Mouse (Mus musculus) E14TG2a.4 (cell line): ENCODE measurements around the gene Shc3.

Source experiments
- H3K27me3 ChIP-seq: 2 replicates; pipeline ENCODE4 v1.6.1; 2014; ENCODE audit warnings: low read length, control low read depth; ENCODE audit not compliant: insufficient read depth
- H3K36me3 ChIP-seq: 2 replicates; pipeline ENCODE4 v1.6.1; 2014; ENCODE audit warnings: low read length, control low read depth; ENCODE audit not compliant: insufficient read depth
- H3K4me1 ChIP-seq: replicated peaks from 2 replicates; pipeline ENCODE4 v1.6.1; 2014; ENCODE audit warnings: low read depth, low read length, control low read depth
- H3K4me3 ChIP-seq: replicated peaks from 2 replicates; pipeline ENCODE4 v1.5.1; 2014; ENCODE audit warnings: mild to moderate bottlenecking, low read length
- H3K9me3 ChIP-seq: 2 replicates; pipeline ENCODE4 v1.6.1; 2014; ENCODE audit warnings: low read length, control low read depth
- CTCF ChIP-seq: conservative IDR thresholded peaks from 2 replicates; pipeline ENCODE4 v1.5.1; 2014; ENCODE audit warnings: low read length
- NANOG ChIP-seq: IDR thresholded peaks from 2 replicates; pipeline ENCODE4 v1.6.1; 2014; ENCODE audit warnings: borderline replicate concordance, low read length, mixed read lengths
- POU5F1 ChIP-seq: IDR thresholded peaks from 2 replicates; pipeline ENCODE4 v1.6.1; 2014; ENCODE audit warnings: low read length, borderline replicate concordance

Gene Shc3

DNA sequence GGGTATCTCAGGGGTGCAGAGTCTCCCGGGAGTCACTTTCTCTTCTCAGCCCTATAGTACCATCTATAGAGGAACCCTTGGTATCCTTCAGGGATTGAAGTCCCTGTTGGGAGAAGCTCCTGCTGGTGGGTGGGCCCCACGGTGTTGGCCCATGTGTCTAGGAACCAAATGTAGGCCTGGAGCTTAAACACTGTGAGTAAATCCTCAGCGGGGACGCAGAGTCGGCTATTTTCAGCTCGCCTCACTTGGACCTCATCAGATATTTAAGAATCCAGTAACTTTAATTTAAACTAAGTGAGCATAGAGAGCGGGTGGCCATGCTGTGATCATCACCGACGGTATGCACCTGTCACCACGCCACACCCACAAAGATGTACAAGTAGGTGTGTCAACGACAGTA is 152.5 kb downstream of the Shc3 start:
- no peak for TF ChIP-seq POU5F1
- no peak for TF ChIP-seq NANOG
- Histone ChIP-seq H3K27me3 (peaks cover 25% of the 10 kb centered on the region), H3K4me3 (no peak overlapping the region), H3K9me3 (no peaks in the 10 kb centered on the region), H3K36me3 (no peaks in the 10 kb centered on the region), H3K4me1 (peaks cover 28% of the 10 kb centered on the region)

DNA sequence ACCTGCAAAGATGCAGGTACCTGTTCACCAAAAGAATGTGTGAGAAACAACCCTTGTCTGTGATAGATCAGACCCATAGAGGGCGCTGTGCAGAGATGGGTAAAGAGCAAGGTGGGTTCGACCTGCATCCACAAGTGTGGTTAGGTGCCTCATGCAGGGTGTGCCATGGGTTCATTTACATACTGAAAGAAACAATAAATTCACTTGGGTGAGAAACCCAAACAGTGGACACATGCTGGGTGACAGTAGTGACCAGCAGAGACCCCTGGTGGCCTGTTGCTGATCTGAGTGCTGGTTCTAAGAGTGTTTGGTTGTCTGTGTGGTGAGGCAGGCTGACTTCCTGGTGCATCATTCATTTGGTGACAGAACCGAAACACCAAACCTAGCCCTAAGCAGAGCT is 155.8 kb downstream of the Shc3 start:
- H3K9me3 ChIP-seq, result no peaks in the 10 kb centered on the region
- TF ChIP-seq POU5F1, result no peak
- TF ChIP-seq NANOG, result no peak
- peak; percentile 53 for TF ChIP-seq CTCF
- H3K4me1 ChIP-seq, result peaks cover 24% of the 10 kb centered on the region
- H3K27me3 ChIP-seq, result peaks cover 38% of the 10 kb centered on the region
- no peaks in the 10 kb centered on the region for H3K36me3 ChIP-seq
- H3K4me3 ChIP-seq, result no peak overlapping the region

DNA sequence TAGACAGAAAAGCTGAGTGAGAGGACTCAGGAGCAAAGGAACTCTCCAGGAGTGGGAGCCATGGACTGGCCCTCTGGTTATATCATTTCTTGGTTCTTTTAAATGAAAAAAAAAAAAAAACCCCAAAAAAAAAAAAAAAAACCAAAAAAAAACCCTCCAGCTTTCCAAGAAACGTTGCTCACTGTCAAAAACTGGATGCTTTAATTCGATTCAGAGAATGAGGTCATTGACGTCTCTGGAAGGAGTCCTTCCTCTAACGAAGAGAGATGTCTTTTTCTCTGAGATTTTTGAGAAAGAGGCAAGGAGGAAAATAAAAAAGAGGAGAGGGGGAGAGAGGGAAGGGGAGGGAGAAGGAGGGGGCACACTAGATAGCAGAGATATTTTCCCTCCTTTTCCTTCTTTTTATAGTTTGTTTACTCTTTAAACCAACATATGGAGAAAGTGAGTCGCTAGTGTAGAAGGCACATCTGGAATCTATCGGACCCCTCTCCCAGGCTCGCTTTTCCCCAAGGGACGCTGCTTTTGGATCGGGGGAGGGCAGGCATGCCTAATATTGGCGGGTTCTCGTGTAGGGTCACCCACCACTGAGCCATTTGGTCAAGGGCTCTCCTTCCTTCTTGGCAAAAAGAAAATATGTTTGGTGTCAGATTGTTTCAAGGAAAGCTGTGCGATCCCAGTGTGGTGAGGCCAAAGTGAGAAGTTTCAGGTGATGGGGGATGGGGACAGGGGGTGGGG is 157.4 kb downstream of the Shc3 start:
- no peaks in the 10 kb centered on the region for H3K36me3 ChIP-seq
- peaks cover 40% of the 10 kb centered on the region for H3K4me1 ChIP-seq
- no peak overlapping the region for H3K4me3 ChIP-seq
- H3K9me3 ChIP-seq, result no peaks in the 10 kb centered on the region
- peaks cover 54% of the 10 kb centered on the region for H3K27me3 ChIP-seq
- TF ChIP-seq POU5F1, result no peak
- TF ChIP-seq CTCF, result no peak
- no peak for TF ChIP-seq NANOG

DNA sequence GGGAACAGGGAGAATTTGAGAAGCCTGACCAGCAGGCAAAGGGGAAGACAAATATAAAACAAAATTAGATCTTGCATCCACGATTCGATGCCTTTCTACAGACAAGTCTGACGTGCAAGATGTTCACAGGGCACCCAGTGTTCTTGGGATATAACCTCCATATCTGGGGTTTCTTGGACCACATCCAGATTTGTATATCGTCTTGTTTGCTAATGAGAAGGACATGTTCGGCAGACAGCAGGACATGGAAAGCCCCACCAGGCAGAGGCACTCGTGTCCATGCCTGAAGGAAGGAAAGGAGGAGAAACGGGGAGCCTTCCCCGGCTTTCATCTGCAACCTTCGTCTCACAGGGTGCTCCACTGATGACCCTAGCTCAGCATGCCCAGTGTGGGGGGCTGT is 158.0 kb downstream of the Shc3 start:
- peaks cover 60% of the 10 kb centered on the region for H3K27me3 ChIP-seq
- H3K4me3 ChIP-seq, result no peak overlapping the region
- no peaks in the 10 kb centered on the region for H3K36me3 ChIP-seq
- TF ChIP-seq CTCF, result no peak
- no peak for TF ChIP-seq NANOG
- TF ChIP-seq POU5F1, result no peak
- no peaks in the 10 kb centered on the region for H3K9me3 ChIP-seq
- peaks cover 43% of the 10 kb centered on the region for H3K4me1 ChIP-seq

DNA sequence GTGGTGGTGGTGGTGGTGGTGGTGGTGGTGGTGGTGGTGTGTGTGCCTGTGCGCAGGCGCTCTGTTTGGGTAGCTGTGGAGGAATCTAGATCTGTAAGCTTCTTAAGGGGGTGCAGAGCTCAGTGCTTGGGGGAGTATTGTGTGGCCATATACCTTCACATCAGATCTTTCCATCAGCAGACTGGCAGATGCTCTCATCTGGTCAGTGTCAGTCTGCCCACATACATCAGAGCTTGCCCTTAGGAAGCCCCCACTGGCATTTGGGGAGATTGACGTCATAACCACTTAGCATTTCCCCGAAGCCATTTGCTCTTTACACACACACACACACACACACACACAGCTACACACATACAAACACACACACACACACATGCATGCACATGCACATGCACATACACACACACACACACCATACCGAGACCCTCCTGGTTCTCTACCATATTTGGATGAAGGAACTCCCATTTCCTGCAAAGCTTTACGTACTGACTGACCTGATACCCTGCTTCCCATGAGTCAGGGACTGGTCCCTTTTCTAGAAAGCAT is 159.2 kb downstream of the Shc3 start:
- TF ChIP-seq CTCF (no peak), NANOG (no peak), POU5F1 (no peak)
- Histone ChIP-seq H3K4me3 (no peak overlapping the region), H3K9me3 (no peaks in the 10 kb centered on the region), H3K36me3 (no peaks in the 10 kb centered on the region), H3K27me3 (peaks cover 68% of the 10 kb centered on the region), H3K4me1 (peaks cover 43% of the 10 kb centered on the region)

DNA sequence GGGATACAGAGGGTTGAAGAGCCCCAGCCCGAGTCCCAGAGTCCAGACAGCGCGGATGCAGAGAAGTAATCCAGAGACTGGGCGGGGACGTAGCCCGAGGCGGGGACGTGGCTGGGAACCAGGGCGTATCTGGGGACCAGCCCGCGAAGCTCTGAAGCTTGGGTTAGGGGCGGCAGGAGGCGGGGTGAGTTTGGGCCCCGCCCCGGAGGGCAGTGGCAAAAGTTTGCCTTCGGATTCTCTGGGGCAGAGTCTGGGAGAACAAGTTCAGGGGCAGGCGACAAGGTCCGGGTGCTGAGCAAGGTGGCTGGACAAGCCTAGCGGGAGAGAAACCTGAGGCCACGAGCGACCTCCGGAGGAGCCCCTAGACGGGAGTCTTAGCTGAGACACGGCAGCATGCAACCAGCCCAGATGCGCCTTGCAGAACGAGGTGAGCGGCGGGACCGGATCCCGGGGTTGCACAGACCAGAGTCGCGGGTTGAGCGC is 160.7 kb downstream of the Shc3 start, which contains the start of gene S1pr3:
Gene S1pr3, plus strand, starts transcription at position 121 of the 483 bp plus-strand sequence.
- Histone ChIP-seq H3K27me3 (peaks cover 71% of the 10 kb centered on the region), H3K9me3 (no peaks in the 10 kb centered on the region), H3K4me3 (peak within 1 kb of the TSS; percentile 76), H3K4me1 (peaks cover 38% of the 10 kb centered on the region), H3K36me3 (no peaks in the 10 kb centered on the region)
- TF ChIP-seq CTCF, result no peak
- no peak for TF ChIP-seq NANOG
- no peak for TF ChIP-seq POU5F1

DNA sequence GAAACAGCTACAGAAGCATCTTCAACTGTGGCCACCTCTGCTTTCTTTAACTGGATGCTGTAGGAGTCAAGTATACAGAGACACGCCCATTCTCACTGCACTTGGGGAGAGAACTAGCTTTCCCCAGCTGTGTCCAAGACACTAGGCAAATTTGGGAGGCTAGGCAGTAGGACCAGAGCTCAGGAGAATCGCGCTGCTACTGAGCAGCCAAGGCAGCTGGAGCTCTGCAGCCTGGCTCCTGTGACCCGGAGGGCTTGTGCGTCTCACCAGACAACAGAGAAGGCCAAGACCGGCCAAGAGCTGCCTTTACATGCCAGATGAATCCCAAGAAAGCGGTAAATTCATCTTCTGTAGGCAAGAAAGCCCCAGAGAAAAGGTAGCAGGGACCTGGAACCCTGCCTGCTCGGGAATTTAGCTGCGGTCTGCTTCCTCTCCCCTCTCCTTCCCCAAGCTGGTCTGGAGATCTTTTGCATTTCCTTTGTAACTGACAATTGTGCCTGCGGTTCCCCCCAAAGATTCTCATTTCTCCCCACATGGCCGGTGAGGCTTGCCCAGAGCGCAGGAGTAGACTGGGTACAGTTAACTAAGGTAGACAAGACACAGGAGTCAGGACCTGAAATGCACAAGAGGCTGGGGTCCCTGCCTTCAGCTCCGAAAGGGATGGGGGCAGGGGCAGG is 161.5 kb downstream of the Shc3 start:
- Histone ChIP-seq H3K4me1 (peaks cover 33% of the 10 kb centered on the region), H3K27me3 (peaks cover 67% of the 10 kb centered on the region), H3K9me3 (no peaks in the 10 kb centered on the region), H3K36me3 (no peaks in the 10 kb centered on the region), H3K4me3 (peak overlapping the region; percentile 76)
- TF ChIP-seq CTCF (no peak), POU5F1 (no peak), NANOG (no peak)

DNA sequence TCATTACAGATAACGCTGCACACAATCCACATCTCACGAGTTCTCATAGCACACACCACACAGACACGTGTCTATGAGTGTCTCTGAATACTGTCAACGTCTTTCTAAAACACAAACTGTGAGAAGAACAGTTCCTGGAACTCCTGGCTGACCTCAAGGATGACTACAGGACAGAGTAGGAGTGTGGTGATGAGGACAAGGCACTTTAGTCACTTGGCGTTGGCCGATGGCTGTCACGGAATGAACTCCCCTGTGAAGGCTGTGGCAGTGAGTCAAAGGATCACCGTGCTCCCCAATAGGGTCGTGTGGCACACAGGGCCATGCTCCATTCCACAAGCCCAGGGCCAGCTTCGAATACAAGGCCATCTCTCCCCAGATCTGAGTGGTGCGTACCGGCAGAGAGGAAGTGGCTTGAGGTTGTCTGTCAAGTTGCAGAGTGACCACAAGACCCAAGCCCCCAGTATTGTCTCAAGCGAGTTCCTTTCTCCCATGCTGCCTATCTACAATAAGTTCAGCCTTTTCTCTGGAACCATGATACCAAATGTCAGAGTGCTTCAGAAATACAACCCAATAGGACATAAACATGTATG is 163.4 kb downstream of the Shc3 start:
- peaks cover 37% of the 10 kb centered on the region for H3K4me1 ChIP-seq
- TF ChIP-seq CTCF (no peak), POU5F1 (no peak), NANOG (no peak)
- H3K4me3 ChIP-seq, result no peak overlapping the region
- H3K9me3 ChIP-seq, result no peaks in the 10 kb centered on the region
- peaks cover 56% of the 10 kb centered on the region for H3K27me3 ChIP-seq
- H3K36me3 ChIP-seq, result no peaks in the 10 kb centered on the region

DNA sequence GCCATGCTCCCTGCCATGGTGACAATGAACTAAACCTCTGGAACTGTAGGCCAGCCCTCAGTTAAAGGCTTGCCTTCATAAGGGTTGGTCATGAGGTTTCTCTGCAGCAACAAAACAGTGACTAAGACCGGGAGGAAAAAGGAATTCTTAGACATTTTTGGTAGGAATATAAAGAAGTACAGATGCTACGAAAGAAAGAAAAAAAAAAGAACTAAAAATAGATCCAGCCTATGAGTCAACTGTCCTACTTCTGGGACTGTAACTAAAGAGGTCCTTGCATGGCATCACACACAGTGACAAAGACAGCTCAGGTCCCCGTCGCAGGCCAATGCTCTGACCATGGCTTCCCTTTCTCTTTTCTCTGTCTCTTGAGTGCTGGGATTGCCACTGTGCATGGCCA is 164.7 kb downstream of the Shc3 start:
- Histone ChIP-seq H3K4me3 (no peak overlapping the region), H3K36me3 (no peaks in the 10 kb centered on the region), H3K27me3 (peaks cover 44% of the 10 kb centered on the region), H3K4me1 (peaks cover 50% of the 10 kb centered on the region), H3K9me3 (no peaks in the 10 kb centered on the region)
- no peak for TF ChIP-seq NANOG
- no peak for TF ChIP-seq CTCF
- TF ChIP-seq POU5F1, result no peak
